Mouse (Mus musculus) forebrain, embryonic 15.5 days (tissue): ENCODE measurements at regions not wholly inside any gene's neighbourhood (a gene's known extent, or its start where the extent isn't known, plus 50 kb on each side); places are given as distances from the start of the nearest gene placed in this dataset.

Source experiments
- ATAC-seq: fragments of 200-750 bp; cut with Nextera tagmentation; replicated peaks from 2 replicates; pipeline ENCODE4 v1.8.0; 2017; ENCODE audit warnings: mild to moderate bottlenecking, moderate TSS enrichment, moderate library complexity
- H3K27ac ChIP-seq: fragments of 300-500 bp; sonication (generic); replicated peaks from 2 replicates; pipeline ENCODE4 v1.5.1; 2015; ENCODE audit warnings: mild to moderate bottlenecking, inconsistent platforms
- H3K27me3 ChIP-seq: fragments of 300-500 bp; sonication (generic); 2 replicates; pipeline ENCODE4 v1.6.1; 2015; ENCODE audit warnings: inconsistent platforms
- H3K36me3 ChIP-seq: fragments of 300-500 bp; sonication (generic); 2 replicates; pipeline ENCODE4 v1.6.1; 2015; ENCODE audit warnings: mild to moderate bottlenecking, inconsistent platforms
- H3K4me1 ChIP-seq: fragments of 300-500 bp; sonication (generic); 2 replicates; pipeline ENCODE4 v1.6.1; 2015; ENCODE audit warnings: inconsistent platforms
- H3K4me2 ChIP-seq: fragments of 300-500 bp; sonication (generic); replicated peaks from 2 replicates; pipeline ENCODE4 v1.6.1; 2015; ENCODE audit warnings: mild to moderate bottlenecking, inconsistent platforms
- H3K4me3 ChIP-seq: fragments of 300-500 bp; sonication (generic); 2 replicates; pipeline ENCODE4 v1.5.1; 2015; ENCODE audit warnings: mild to moderate bottlenecking, inconsistent platforms
- H3K9ac ChIP-seq: fragments of 300-500 bp; sonication (generic); replicated peaks from 2 replicates; pipeline ENCODE4 v1.6.1; 2015; ENCODE audit warnings: mild to moderate bottlenecking, inconsistent platforms
- H3K9me3 ChIP-seq: fragments of 300-500 bp; sonication (generic); 2 replicates; pipeline ENCODE4 v1.6.1; 2016; ENCODE audit warnings: inconsistent platforms
- WGBS: fragments of 180-500 bp; shearing (Covaris S2); methylation state at CpG from one replicate; pipeline ENCODE4 v1.1.7; 2015; ENCODE audit warnings: mixed read lengths; 5-methylcytosine and 5-hydroxymethylcytosine counted together

- ATAC-seq = no peak
- WGBS = 51% methylated on average over 14 of the region's 14 CpGs
Measured at GRCm38 (mm10) chr13:71529397-71530122, 434.0 kb downstream of the Irx1 start.

GRCm38 (mm10) chr13:71517776-71518175 is 445.7 kb downstream of the Irx1 start:
- Histone ChIP-seq H3K27ac (no peak overlapping the region), H3K9ac (no peak overlapping the region), H3K36me3 (no peaks in the 10 kb centered on the region), H3K9me3 (no peaks in the 10 kb centered on the region), H3K27me3 (no peaks in the 10 kb centered on the region; the same call in 1 of the 2 replicates), H3K4me2 (no peak overlapping the region), H3K4me1 (peaks cover 4% of the 10 kb centered on the region; the same call in 1 of the 2 replicates), H3K4me3 (no peak overlapping the region)
- 75% methylated on average over 1 of the region's 1 CpGs for WGBS
- no peak for ATAC-seq

More at GRCm38 (mm10) chr13:71529397-71530122, 434.0 kb downstream of the Irx1 start:
- H3K36me3 ChIP-seq = no peaks in the 10 kb centered on the region
- no peak overlapping the region for H3K27ac ChIP-seq
- no peaks in the 10 kb centered on the region for H3K9me3 ChIP-seq
- H3K9ac ChIP-seq = no peak overlapping the region
- no peak overlapping the region for H3K4me3 ChIP-seq
- no peaks in the 10 kb centered on the region for H3K4me1 ChIP-seq
- H3K4me2 ChIP-seq = no peak overlapping the region
- no peaks in the 10 kb centered on the region for H3K27me3 ChIP-seq

- peaks cover 6% of the 10 kb centered on the region for H3K4me1 ChIP-seq
- ATAC-seq = 0 out of 2 replicates have a peak, but pooled peaks have one; percentile 55
- no peaks in the 10 kb centered on the region; the same call in 1 of the 2 replicates for H3K27me3 ChIP-seq
- no peaks in the 10 kb centered on the region for H3K9me3 ChIP-seq
- H3K9ac ChIP-seq = no peak overlapping the region
- H3K4me3 ChIP-seq = no peak overlapping the region
- no peak overlapping the region for H3K4me2 ChIP-seq
- no peaks in the 10 kb centered on the region for H3K36me3 ChIP-seq
- WGBS = 20% methylated on average over 6 of the region's 6 CpGs
- no peak overlapping the region for H3K27ac ChIP-seq
Measured at GRCm38 (mm10) chr13:71513204-71513603, 450.3 kb downstream of the Irx1 start.

GRCm38 (mm10) chr13:71507956-71508401 is 455.5 kb downstream of the Irx1 start:
- no peaks in the 10 kb centered on the region for H3K9me3 ChIP-seq
- ATAC-seq = peak; percentile 71
- H3K4me3 ChIP-seq = no peak overlapping the region
- WGBS = 4% methylated on average over 9 of the region's 9 CpGs
- H3K4me2 ChIP-seq = peak overlapping the region; percentile 30; the same call in 1 of the 2 replicates
- H3K4me1 ChIP-seq = peaks cover 19% of the 10 kb centered on the region
- peaks cover 10% of the 10 kb centered on the region for H3K27me3 ChIP-seq
- H3K9ac ChIP-seq = no peak overlapping the region
- no peaks in the 10 kb centered on the region for H3K36me3 ChIP-seq
- H3K27ac ChIP-seq = peak overlapping the region; percentile 71

- no peak overlapping the region; the same call in 1 of the 2 replicates for H3K9ac ChIP-seq
Measured at GRCm38 (mm10) chr13:71507421-71507931, 456.0 kb downstream of the Irx1 start.

GRCm38 (mm10) chr13:71506777-71507176 is 456.7 kb downstream of the Irx1 start:
- H3K9me3 ChIP-seq = no peaks in the 10 kb centered on the region
- no peak overlapping the region for H3K4me3 ChIP-seq
- 0 out of 2 replicates have a peak overlapping the region, but pooled peaks have one; percentile 30 for H3K4me2 ChIP-seq
- H3K9ac ChIP-seq = no peak overlapping the region
- no peak; the same call in 1 of the 2 replicates for ATAC-seq
- peaks cover 10% of the 10 kb centered on the region for H3K27me3 ChIP-seq
- WGBS = 27% methylated on average over 7 of the region's 7 CpGs
- H3K36me3 ChIP-seq = no peaks in the 10 kb centered on the region
- H3K27ac ChIP-seq = peak overlapping the region; percentile 71; the same call in 1 of the 2 replicates
- peaks cover 19% of the 10 kb centered on the region for H3K4me1 ChIP-seq

More at GRCm38 (mm10) chr13:71507421-71507931, 456.0 kb downstream of the Irx1 start:
- Histone ChIP-seq H3K36me3 (no peaks in the 10 kb centered on the region), H3K27ac (peak overlapping the region; percentile 71), H3K9me3 (no peaks in the 10 kb centered on the region), H3K4me1 (peaks cover 19% of the 10 kb centered on the region), H3K4me3 (peak overlapping the region; percentile 11; the same call in 1 of the 2 replicates), H3K4me2 (peak overlapping the region; percentile 30), H3K27me3 (peaks cover 10% of the 10 kb centered on the region)
- peak; percentile 89 for ATAC-seq
- 3% methylated on average over 10 of the region's 10 CpGs for WGBS

- H3K4me3 ChIP-seq = no peak overlapping the region
Measured at GRCm38 (mm10) chr13:71489773-71490172, 473.8 kb downstream of the Irx1 start.

GRCm38 (mm10) chr13:71481205-71481604 is 482.3 kb downstream of the Irx1 start:
- H3K4me1 ChIP-seq = no peaks in the 10 kb centered on the region
- no peak overlapping the region for H3K4me3 ChIP-seq
- no peak overlapping the region for H3K9ac ChIP-seq
- H3K27me3 ChIP-seq = no peaks in the 10 kb centered on the region
- no peaks in the 10 kb centered on the region for H3K9me3 ChIP-seq
- no peak for ATAC-seq
- no peak overlapping the region for H3K4me2 ChIP-seq
- no peak overlapping the region for H3K27ac ChIP-seq
- no peaks in the 10 kb centered on the region for H3K36me3 ChIP-seq

More at GRCm38 (mm10) chr13:71489773-71490172, 473.8 kb downstream of the Irx1 start:
- no peaks in the 10 kb centered on the region for H3K4me1 ChIP-seq
- H3K27me3 ChIP-seq = no peaks in the 10 kb centered on the region
- H3K9me3 ChIP-seq = no peaks in the 10 kb centered on the region
- H3K36me3 ChIP-seq = no peaks in the 10 kb centered on the region
- WGBS = 77% methylated on average over 6 of the region's 6 CpGs
- ATAC-seq = no peak
- no peak overlapping the region for H3K9ac ChIP-seq
- H3K27ac ChIP-seq = no peak overlapping the region
- no peak overlapping the region for H3K4me2 ChIP-seq

- H3K27me3 ChIP-seq = peaks cover 23% of the 10 kb centered on the region
- no peak overlapping the region for H3K9ac ChIP-seq
- H3K9me3 ChIP-seq = no peaks in the 10 kb centered on the region
- no peak overlapping the region for H3K4me3 ChIP-seq
- no peaks in the 10 kb centered on the region for H3K36me3 ChIP-seq
- H3K27ac ChIP-seq = no peak overlapping the region
- H3K4me1 ChIP-seq = peaks cover 12% of the 10 kb centered on the region
- 65% methylated on average over 3 of the region's 3 CpGs for WGBS
- ATAC-seq = no peak
- H3K4me2 ChIP-seq = no peak overlapping the region
Measured at GRCm38 (mm10) chr13:71461552-71461951, 502.0 kb downstream of the Irx1 start.

- peaks cover 31% of the 10 kb centered on the region for H3K27me3 ChIP-seq
- ATAC-seq = no peak
Measured at GRCm38 (mm10) chr13:71460607-71461006, 502.9 kb downstream of the Irx1 start.

GRCm38 (mm10) chr13:71460097-71460496 is 503.4 kb downstream of the Irx1 start:
- no peak overlapping the region for H3K4me3 ChIP-seq
- peaks cover 12% of the 10 kb centered on the region for H3K4me1 ChIP-seq
- no peaks in the 10 kb centered on the region for H3K9me3 ChIP-seq
- H3K27me3 ChIP-seq = peaks cover 31% of the 10 kb centered on the region
- no peak overlapping the region for H3K9ac ChIP-seq
- WGBS = 68% methylated on average over 9 of the region's 9 CpGs
- ATAC-seq = no peak
- no peak overlapping the region for H3K4me2 ChIP-seq
- no peaks in the 10 kb centered on the region for H3K36me3 ChIP-seq
- H3K27ac ChIP-seq = no peak overlapping the region

More at GRCm38 (mm10) chr13:71460607-71461006, 502.9 kb downstream of the Irx1 start:
- H3K9me3 ChIP-seq = no peaks in the 10 kb centered on the region
- no peak overlapping the region for H3K27ac ChIP-seq
- no peak overlapping the region for H3K9ac ChIP-seq
- WGBS = 93% methylated on average over 2 of the region's 2 CpGs
- no peak overlapping the region for H3K4me2 ChIP-seq
- no peak overlapping the region for H3K4me3 ChIP-seq
- H3K36me3 ChIP-seq = no peaks in the 10 kb centered on the region
- peaks cover 12% of the 10 kb centered on the region for H3K4me1 ChIP-seq

- WGBS = 8% methylated on average over 11 of the region's 11 CpGs
- Histone ChIP-seq H3K4me1 (peaks cover 15% of the 10 kb centered on the region), H3K36me3 (no peaks in the 10 kb centered on the region), H3K4me3 (no peak overlapping the region), H3K9ac (peak overlapping the region; percentile 35; the same call in 1 of the 2 replicates), H3K4me2 (peak overlapping the region; percentile 48), H3K9me3 (no peaks in the 10 kb centered on the region), H3K27me3 (peaks cover 32% of the 10 kb centered on the region), H3K27ac (no peak overlapping the region)
- ATAC-seq = peak; percentile 42
Measured at GRCm38 (mm10) chr13:71459022-71459536, 504.4 kb downstream of the Irx1 start.
